Mouse (Mus musculus): Measurements from ENCODE around the gene Ctf1. TPM values are rescaled to one million over a fixed set of nuclear protein-coding genes. Genes with fewer than 3 reads are reported as not detected.

Ctf1 gene
- polyA plus RNA-seq, 1 experiment, result 13.9 TPM

DNA sequence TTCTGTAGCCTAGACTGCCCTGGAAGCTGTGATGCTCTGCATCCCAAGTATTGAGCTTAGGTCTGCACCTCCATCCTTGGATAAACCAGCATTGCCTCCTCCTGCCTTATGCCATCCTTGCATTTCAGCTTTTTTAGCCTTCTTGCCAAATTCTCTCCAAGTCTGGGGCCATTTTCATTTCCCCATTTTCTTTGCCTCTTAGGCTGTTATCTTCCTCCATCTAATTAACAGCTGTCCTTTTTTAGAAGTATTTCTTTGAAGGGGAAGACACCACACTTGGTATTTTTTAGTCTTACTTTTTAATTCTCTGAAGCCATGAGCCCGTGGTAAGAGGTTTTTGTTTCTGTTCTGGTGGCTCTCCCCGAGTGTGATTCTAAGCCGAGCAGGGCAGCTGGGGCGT is 51.1 kb downstream of the Ctf1 start:
- Histone ChIP-seq H3K9me3 (replicated peaks; ENCODE audit: control insufficient read depth, insufficient read depth, low read length, poor library complexity, severe bottlenecking) (no peaks in the 10 kb centered on the region), H3K36me3 (ENCODE audit: control insufficient read depth, insufficient read depth, low read length, poor library complexity, severe bottlenecking) (peaks cover 21% of the 10 kb centered on the region), H3K9ac (ENCODE audit: low read depth, poor library complexity, severe bottlenecking) (no peak overlapping the region), H3K4me3 (ENCODE audit: low read depth, low read length) (no peak overlapping the region), H3K27ac (ENCODE audit: insufficient read depth, low read length) (no peak overlapping the region), H3K4me1 (ENCODE audit: control insufficient read depth, insufficient read depth, low read length) (no peaks in the 10 kb centered on the region), H3K27me3 (ENCODE audit: control insufficient read depth, insufficient read depth, low read length, poor library complexity, severe bottlenecking) (no peaks in the 10 kb centered on the region)
- no peak for TF ChIP-seq EP300 (IDR thresholded peaks at IDR 0.05; ENCODE audit: insufficient read depth, low read depth, low read length)
- no peak for TF ChIP-seq POLR2A (IDR thresholded peaks at IDR 0.05; ENCODE audit: insufficient read depth, low read length)
- no peak for TF ChIP-seq CTCF (IDR thresholded peaks at IDR 0.05; ENCODE audit: low read depth, low read length)

DNA sequence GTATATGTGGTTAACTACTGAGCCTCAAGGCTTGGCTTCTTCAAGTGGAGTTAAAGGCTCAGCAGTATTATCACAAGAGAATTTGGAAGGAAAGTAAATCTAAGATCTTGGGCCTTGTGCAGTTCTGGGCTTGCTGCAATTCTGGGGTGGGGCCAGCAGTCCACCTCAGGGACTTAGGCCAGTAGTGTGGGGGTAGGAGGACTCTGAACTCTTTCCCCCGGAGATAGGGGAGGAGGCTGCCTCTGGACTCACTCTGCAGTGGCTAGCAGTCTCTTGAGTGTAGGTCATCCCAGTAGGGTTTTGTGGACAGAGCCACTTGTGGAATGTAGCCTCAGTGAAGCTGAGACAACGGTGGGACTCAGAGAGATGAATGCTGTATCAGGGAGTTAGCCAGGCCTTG is 53.2 kb downstream of the Ctf1 start:
- Histone ChIP-seq H3K9me3 (replicated peaks; ENCODE audit: control insufficient read depth, insufficient read depth, low read length, poor library complexity, severe bottlenecking) (no peaks in the 10 kb centered on the region), H3K9ac (ENCODE audit: low read depth, poor library complexity, severe bottlenecking) (no peak overlapping the region), H3K27ac (ENCODE audit: insufficient read depth, low read length) (no peak overlapping the region), H3K4me3 (ENCODE audit: low read depth, low read length) (no peak overlapping the region), H3K4me1 (ENCODE audit: control insufficient read depth, insufficient read depth, low read length) (no peaks in the 10 kb centered on the region), H3K36me3 (ENCODE audit: control insufficient read depth, insufficient read depth, low read length, poor library complexity, severe bottlenecking) (peaks cover 17% of the 10 kb centered on the region), H3K27me3 (ENCODE audit: control insufficient read depth, insufficient read depth, low read length, poor library complexity, severe bottlenecking) (no peaks in the 10 kb centered on the region)
- TF ChIP-seq CTCF (IDR thresholded peaks at IDR 0.05; ENCODE audit: low read depth, low read length) (no peak), POLR2A (IDR thresholded peaks at IDR 0.05; ENCODE audit: insufficient read depth, low read length) (no peak), EP300 (IDR thresholded peaks at IDR 0.05; ENCODE audit: insufficient read depth, low read depth, low read length) (no peak)

DNA sequence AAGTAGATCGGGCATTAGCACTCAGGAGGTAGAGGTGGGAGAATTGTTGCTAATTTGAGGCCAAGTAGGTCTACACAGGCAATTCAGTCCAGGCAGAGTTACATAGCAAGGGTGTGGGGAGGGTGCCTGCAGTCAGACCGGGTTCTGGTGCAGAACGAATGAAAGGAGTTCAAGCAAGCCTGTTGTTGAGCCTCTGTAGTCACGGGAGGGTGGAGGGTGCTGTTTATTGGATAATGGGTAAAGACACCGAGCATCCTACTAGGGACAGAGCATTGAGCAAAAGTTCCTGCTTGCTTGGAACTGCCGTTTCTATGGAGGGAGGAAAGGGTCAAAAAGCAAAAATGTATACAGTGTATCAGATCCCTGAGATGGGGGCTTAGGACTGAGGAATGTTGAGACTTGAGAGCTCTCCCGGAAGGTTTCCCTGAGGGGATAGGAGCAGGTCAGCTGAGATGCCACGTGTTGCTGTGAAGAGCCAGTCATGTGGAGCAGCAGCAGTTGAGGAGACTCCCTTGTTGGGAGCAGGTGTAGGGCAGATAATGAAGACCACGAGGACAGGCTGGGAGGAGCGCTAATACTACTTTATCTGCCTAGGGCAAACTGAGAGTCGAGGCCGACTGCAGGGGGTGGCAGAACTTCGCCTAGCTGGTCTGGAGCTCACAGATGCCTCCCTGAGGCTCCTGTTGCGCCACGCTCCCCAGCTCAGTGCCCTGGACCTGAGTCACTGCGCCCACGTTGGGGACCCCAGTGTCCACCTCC is 54.5 kb downstream of the Ctf1 start:
- no peaks in the 10 kb centered on the region for H3K4me1 ChIP-seq (ENCODE audit: control insufficient read depth, insufficient read depth, low read length)
- no peaks in the 10 kb centered on the region for H3K27me3 ChIP-seq (ENCODE audit: control insufficient read depth, insufficient read depth, low read length, poor library complexity, severe bottlenecking)
- peaks cover 17% of the 10 kb centered on the region for H3K36me3 ChIP-seq (ENCODE audit: control insufficient read depth, insufficient read depth, low read length, poor library complexity, severe bottlenecking)
- H3K9ac ChIP-seq (ENCODE audit: low read depth, poor library complexity, severe bottlenecking), result no peak overlapping the region
- H3K9me3 ChIP-seq (replicated peaks; ENCODE audit: control insufficient read depth, insufficient read depth, low read length, poor library complexity, severe bottlenecking), result no peaks in the 10 kb centered on the region
- TF ChIP-seq EP300 (IDR thresholded peaks at IDR 0.05; ENCODE audit: insufficient read depth, low read depth, low read length) (peak; percentile 90), POLR2A (IDR thresholded peaks at IDR 0.05; ENCODE audit: insufficient read depth, low read length) (no peak)
- H3K27ac ChIP-seq (ENCODE audit: insufficient read depth, low read length), result peak overlapping the region; percentile 51
- H3K4me3 ChIP-seq (ENCODE audit: low read depth, low read length), result peak overlapping the region; percentile 56

Other genes with a start within 250 kb of the Ctf1 start
- 21.8 and 25.3 TPM in 2 replicates for gene Fbrs, start 233.5 kb upstream of the Ctf1 start, polyA plus RNA-seq (2011; ENCODE audit: insufficient read depth, insufficient read length, low read depth, missing spikeins)
- gene Srcap, start 200.8 kb upstream of the Ctf1 start, polyA plus RNA-seq (2011; ENCODE audit: insufficient read depth, insufficient read length, low read depth, missing spikeins), result 106 and 114 TPM in 2 replicates
- 13.0 and 13.6 TPM in 2 replicates for gene Gm42715, start 193.2 kb upstream of the Ctf1 start, polyA plus RNA-seq (2011; ENCODE audit: insufficient read depth, insufficient read length, low read depth, missing spikeins)
- 2.9 and 3.2 TPM in 2 replicates for gene Tmem265, start 151.3 kb upstream of the Ctf1 start, polyA plus RNA-seq (2011; ENCODE audit: insufficient read depth, insufficient read length, low read depth, missing spikeins)
- gene Phkg2, start 139.4 kb upstream of the Ctf1 start, polyA plus RNA-seq (2011; ENCODE audit: insufficient read depth, insufficient read length, low read depth, missing spikeins), result 38.1 and 44.6 TPM in 2 replicates
- 3.3 and 4.7 TPM in 2 replicates for gene Ccdc189, start 124.1 kb upstream of the Ctf1 start, polyA plus RNA-seq (2011; ENCODE audit: insufficient read depth, insufficient read length, low read depth, missing spikeins)
- 39.4 and 41.6 TPM in 2 replicates for gene Rnf40, start 124.0 kb upstream of the Ctf1 start, polyA plus RNA-seq (2011; ENCODE audit: insufficient read depth, insufficient read length, low read depth, missing spikeins)
- 4.9 and 6.0 TPM in 2 replicates for gene Zfp629, start 96.9 kb upstream of the Ctf1 start, polyA plus RNA-seq (2011; ENCODE audit: insufficient read depth, insufficient read length, low read depth, missing spikeins)
- 48.6 and 49.8 TPM in 2 replicates for gene Bcl7c, start 3.8 kb upstream of the Ctf1 start, polyA plus RNA-seq (2011; ENCODE audit: insufficient read depth, insufficient read length, low read depth, missing spikeins)
- not detected in 2 replicates for gene Ctf2, start 19.4 kb downstream of the Ctf1 start, polyA plus RNA-seq (2011; ENCODE audit: insufficient read depth, insufficient read length, low read depth, missing spikeins)
- 55.1 and 58.3 TPM in 2 replicates for gene Fbxl19, start 31.8 kb downstream of the Ctf1 start, polyA plus RNA-seq (2011; ENCODE audit: insufficient read depth, insufficient read length, low read depth, missing spikeins)
- gene Orai3, start 57.1 kb downstream of the Ctf1 start, polyA plus RNA-seq (2011; ENCODE audit: insufficient read depth, insufficient read length, low read depth, missing spikeins), result 20.2 and 23.2 TPM in 2 replicates
- gene Setd1a, start 63.9 kb downstream of the Ctf1 start, polyA plus RNA-seq (2011; ENCODE audit: insufficient read depth, insufficient read length, low read depth, missing spikeins), result 49.1 and 51.7 TPM in 2 replicates
- gene Gm49388, start 72.9 kb downstream of the Ctf1 start, polyA plus RNA-seq (2011; ENCODE audit: insufficient read depth, insufficient read length, low read depth, missing spikeins), result not detected in 2 replicates
- gene Hsd3b7, start 87.9 kb downstream of the Ctf1 start, polyA plus RNA-seq (2011; ENCODE audit: insufficient read depth, insufficient read length, low read depth, missing spikeins), result 7.9 and 11.2 TPM in 2 replicates
- gene Stx4a, start 111.6 kb downstream of the Ctf1 start, polyA plus RNA-seq (2011; ENCODE audit: insufficient read depth, insufficient read length, low read depth, missing spikeins), result 122 and 126 TPM in 2 replicates
- 6.9 and 8.5 TPM in 2 replicates for gene Stx1b, start 111.8 kb downstream of the Ctf1 start, polyA plus RNA-seq (2011; ENCODE audit: insufficient read depth, insufficient read length, low read depth, missing spikeins)
- 42.5 TPM in 2 replicates for gene Zfp646, start 163.5 kb downstream of the Ctf1 start, polyA plus RNA-seq (2011; ENCODE audit: insufficient read depth, insufficient read length, low read depth, missing spikeins)
- gene Zfp668, start 164.1 kb downstream of the Ctf1 start, polyA plus RNA-seq (2011; ENCODE audit: insufficient read depth, insufficient read length, low read depth, missing spikeins), result 15.3 and 17.1 TPM in 2 replicates
- 0.46 and 0.67 TPM in 2 replicates for gene Prss53, start 178.2 kb downstream of the Ctf1 start, polyA plus RNA-seq (2011; ENCODE audit: insufficient read depth, insufficient read length, low read depth, missing spikeins)
- not detected in 2 replicates for gene Gm21974, start 182.7 kb downstream of the Ctf1 start, polyA plus RNA-seq (2011; ENCODE audit: insufficient read depth, insufficient read length, low read depth, missing spikeins)
- 31.8 and 35.1 TPM in 2 replicates for gene Vkorc1, start 182.9 kb downstream of the Ctf1 start, polyA plus RNA-seq (2011; ENCODE audit: insufficient read depth, insufficient read length, low read depth, missing spikeins)
- gene Bckdk, start 191.3 kb downstream of the Ctf1 start, polyA plus RNA-seq (2011; ENCODE audit: insufficient read depth, insufficient read length, low read depth, missing spikeins), result 77.3 and 81.1 TPM in 2 replicates
- 43.2 and 47.1 TPM in 2 replicates for gene Kat8, start 199.8 kb downstream of the Ctf1 start, polyA plus RNA-seq (2011; ENCODE audit: insufficient read depth, insufficient read length, low read depth, missing spikeins)
- gene Prss8, start 217.4 kb downstream of the Ctf1 start, polyA plus RNA-seq (2011; ENCODE audit: insufficient read depth, insufficient read length, low read depth, missing spikeins), result 73.0 and 74.5 TPM in 2 replicates
- 21.2 and 22.4 TPM in 2 replicates for gene Prss36, start 234.0 kb downstream of the Ctf1 start, polyA plus RNA-seq (2011; ENCODE audit: insufficient read depth, insufficient read length, low read depth, missing spikeins)

Measured in ES-Bruce4 (cell line).